Mouse (Mus musculus): ENCODE data around the gene Mcoln1.

Mcoln1 gene

DNA sequence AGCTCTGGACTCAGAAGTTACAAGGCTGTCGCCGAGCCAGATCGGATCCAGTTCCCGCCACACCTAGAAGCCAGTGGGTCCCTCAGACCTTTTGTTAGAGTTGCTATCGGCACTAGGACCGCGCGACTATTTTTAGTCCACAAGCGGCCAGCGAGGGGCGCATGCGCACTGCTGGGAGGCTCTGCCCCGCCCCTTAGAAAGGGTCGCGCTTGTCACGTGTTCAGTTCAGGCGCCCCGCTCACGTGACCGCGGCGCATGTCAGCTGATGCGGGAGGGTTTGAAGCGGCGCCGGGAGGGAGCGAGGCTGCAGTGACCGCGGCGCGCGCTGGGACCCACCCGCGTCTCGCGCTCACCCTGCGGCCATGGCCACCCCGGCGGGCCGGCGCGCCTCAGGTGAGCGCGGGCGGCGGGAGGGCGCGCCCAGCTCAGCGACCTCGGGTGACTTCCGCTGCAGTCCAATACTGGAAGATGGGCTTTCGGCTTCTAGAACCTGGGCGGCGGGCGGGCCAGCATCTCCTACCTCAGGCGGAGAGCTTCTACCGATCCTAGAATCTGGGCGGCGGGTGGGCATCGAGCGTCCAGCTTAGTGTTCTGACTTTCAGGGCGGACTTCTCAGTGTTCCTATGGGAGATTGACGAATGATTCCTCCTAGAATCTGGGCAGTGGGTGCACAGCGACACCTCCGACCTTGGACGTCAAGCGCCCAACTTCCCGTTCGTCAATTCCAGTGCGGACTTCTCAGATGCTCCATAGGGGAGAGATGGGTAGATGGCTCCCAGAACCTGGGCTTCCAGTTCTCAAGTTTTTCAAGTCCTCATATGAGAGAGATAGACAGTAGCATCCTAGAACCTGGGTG, at the start of gene Mcoln1:
Gene Mcoln1 (plus strand): TSS at position 223 of the 856 bp plus-strand sequence.
- DNase-seq (ENCODE audit: low read depth, low spot score) = peak; percentile 95

GRCm38 (mm10) chr8:3450670-3451069, 49.6 kb upstream of the Mcoln1 start:
- no peak for DNase-seq (ENCODE audit: low read depth, low spot score)

- no peak for DNase-seq (ENCODE audit: low read depth, low spot score)
These were observed 48.3 kb upstream of the Mcoln1 start for GRCm38 (mm10) chr8:3451992-3452391.

DNA sequence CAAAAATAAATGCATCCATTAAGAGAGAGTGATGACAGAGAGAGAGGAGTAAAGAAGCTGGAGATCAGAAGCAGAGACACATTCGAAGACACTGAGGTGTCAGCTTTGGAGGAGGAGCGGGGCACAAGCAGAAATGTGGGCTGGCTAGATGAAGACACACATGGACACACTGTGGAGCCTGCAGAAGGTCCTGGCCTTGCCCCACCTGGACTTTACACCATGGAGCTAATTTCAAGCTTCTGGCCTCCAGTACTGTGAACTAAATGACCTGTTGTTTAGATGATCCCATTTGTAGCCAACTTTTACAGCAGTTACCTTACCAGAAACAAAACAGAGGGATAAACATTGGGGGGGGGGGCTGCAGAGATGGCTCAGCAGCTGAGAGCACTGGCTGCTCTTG, 37.0 kb upstream of the Mcoln1 start:
- no peak for DNase-seq (ENCODE audit: low read depth, low spot score)

- DNase-seq (ENCODE audit: low read depth, low spot score) = no peak
These were observed 35.9 kb upstream of the Mcoln1 start for GRCm38 (mm10) chr8:3464309-3464708.

GRCm38 (mm10) chr8:3467006-3467885, 33.0 kb upstream of the Mcoln1 start, which contains the start of gene Pex11g:
TSS of gene Pex11g (minus strand) at chr8:3467680.
- DNase-seq (ENCODE audit: low read depth, low spot score) = peak; percentile 77

DNA sequence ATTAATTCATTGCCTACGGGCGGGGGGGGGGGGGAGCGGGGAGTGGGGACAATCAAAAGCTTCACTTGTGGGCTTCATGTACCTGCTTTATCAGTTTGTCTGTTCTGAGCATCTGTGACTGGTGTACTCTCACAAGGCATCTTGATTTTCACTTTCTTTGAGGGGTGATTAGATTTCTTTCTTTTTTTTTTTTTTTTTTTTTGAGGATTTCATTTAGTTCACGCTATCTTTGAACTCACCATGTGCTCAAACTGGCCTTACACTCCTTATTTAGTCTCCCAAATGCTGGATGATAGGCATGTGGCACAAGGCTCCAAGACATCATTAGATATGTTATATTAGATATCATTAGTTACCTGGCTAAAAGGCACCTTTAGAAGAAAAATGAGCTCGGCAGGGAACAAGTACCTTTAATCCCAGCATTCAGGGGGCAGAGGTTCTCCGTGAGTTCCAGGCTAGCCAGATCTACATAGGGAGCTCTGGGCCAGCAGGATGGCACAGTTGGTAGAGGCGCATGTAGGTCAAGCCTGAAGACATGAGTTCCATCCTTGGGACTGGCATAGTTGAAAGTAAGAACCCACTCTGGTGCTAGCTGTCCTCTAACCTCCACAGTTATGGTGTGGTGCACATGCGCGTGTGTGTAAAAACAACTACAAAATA, 32.2 kb upstream of the Mcoln1 start:
- DNase-seq (ENCODE audit: low read depth, low spot score) = no peak

- no peak for DNase-seq (ENCODE audit: low read depth, low spot score)
These were observed 31.4 kb upstream of the Mcoln1 start for GRCm38 (mm10) chr8:3468838-3469237.

- no peak for DNase-seq (ENCODE audit: low read depth, low spot score)
These were observed 29.7 kb upstream of the Mcoln1 start, which contains the start of gene Tex45 for GRCm38 (mm10) chr8:3470562-3470961. TSS of gene Tex45 (plus strand) at chr8:3470862.

DNA sequence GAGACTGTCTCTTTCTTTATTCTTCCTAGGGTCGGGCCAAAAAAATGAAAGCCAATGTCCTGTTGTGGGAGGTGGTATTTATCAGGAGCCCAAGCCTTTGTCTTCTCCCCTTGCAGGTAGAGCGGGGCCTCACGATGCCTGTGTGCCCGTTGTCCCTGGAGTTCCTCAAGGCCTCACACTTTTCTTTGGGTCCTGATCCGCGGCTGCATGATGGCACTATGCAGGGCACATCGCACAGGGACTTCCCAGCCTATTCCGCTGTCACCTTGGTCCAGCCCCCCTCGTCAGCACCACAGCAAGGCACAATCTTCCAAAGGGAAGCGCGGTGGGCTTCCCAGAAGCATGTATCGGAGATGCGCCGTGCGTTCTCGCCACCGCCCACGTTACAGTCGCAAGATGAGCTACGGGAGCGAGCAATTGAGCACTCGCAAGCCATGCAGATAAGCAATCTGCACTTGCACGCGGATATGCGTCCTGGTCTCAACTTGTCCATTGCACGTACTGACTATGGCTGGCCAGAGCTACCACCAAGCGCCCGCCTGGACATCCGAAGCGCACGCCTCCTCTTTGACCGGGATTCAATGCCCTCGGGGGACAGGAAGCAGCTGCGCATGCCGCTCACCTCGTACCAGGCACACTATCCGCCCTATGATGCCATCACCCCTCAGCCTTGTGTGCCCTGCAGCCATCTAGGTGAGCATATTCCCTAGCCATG, 24.4 kb upstream of the Mcoln1 start:
- DNase-seq (ENCODE audit: low read depth, low spot score) = no peak

- DNase-seq (ENCODE audit: low read depth, low spot score) = no peak
These were observed 20.0 kb upstream of the Mcoln1 start for GRCm38 (mm10) chr8:3480221-3480785.

DNA sequence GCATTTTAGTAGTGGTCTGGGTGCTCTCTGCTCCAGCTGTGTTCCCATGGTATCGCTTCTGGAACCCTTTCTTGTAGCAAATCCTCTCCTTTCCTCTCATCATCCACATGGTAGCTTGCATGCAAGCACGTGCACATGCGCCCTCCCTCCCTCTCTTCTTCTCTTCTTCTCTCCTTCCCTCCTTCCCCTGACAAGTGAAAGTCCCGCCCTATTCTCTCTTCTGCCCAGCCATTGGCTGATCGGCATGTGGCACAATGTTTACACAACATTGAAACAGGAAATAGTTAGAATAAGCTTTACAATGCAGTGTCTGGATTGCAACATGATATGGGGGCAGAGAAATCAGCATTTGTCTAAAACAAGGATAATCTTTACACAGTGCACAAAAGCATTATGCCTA, 18.7 kb upstream of the Mcoln1 start:
- DNase-seq (ENCODE audit: low read depth, low spot score) = no peak

DNA sequence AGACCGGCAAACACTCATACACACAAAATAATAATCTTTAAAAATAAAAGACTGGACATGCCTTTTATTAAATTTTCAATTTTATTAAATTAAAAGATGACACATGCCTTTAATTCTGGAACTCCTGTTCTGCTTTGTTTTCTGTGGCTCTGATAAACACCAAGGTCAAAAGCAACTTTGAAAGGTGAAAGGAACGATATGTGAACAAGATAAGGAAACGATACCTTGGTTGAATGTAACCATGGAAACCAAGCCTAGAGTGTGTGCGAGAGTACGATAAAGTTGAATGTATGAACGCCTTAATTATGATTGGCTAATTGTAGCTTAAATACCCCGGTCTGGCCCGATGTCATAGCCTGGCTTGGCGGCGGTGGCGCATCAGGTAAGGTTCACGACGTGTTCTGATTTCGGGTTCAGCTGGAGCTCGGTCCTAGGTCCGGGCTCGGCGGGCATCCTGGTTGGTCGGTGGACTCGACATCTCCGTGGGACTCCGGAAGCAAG, 18.0 kb upstream of the Mcoln1 start:
- no peak for DNase-seq (ENCODE audit: low read depth, low spot score)

DNA sequence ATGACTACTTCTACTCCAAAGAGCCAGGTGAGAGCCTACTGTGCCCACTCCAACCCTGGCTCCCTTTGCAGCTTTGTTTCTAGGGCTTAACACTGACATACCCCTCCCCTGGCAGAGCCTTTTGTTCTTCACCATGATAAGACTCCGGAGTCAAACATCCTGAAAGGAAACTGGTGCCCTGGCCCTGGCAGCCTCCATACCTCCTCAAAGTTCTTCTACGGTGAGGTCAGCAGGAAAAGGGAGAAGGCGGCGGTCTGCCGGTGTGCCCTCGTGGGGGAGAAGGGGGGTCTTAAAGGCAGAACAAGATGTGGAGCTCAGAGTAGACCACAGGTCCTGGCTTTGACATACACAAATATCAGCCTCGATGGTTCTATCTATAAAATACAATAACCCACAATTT, 16.7 kb upstream of the Mcoln1 start:
- DNase-seq (ENCODE audit: low read depth, low spot score) = no peak

- DNase-seq (ENCODE audit: low read depth, low spot score) = no peak
These were observed 15.1 kb upstream of the Mcoln1 start for GRCm38 (mm10) chr8:3485192-3485591.

GRCm38 (mm10) chr8:3492901-3493844, 7.1 kb upstream of the Mcoln1 start, which contains the start of gene Zfp358:
TSS of gene Zfp358 (plus strand) at chr8:3493138.
- peak; percentile 54 for DNase-seq (ENCODE audit: low read depth, low spot score)

- DNase-seq (ENCODE audit: low read depth, low spot score) = no peak
These were observed 6.4 kb upstream of the Mcoln1 start for GRCm38 (mm10) chr8:3493845-3494208.

DNA sequence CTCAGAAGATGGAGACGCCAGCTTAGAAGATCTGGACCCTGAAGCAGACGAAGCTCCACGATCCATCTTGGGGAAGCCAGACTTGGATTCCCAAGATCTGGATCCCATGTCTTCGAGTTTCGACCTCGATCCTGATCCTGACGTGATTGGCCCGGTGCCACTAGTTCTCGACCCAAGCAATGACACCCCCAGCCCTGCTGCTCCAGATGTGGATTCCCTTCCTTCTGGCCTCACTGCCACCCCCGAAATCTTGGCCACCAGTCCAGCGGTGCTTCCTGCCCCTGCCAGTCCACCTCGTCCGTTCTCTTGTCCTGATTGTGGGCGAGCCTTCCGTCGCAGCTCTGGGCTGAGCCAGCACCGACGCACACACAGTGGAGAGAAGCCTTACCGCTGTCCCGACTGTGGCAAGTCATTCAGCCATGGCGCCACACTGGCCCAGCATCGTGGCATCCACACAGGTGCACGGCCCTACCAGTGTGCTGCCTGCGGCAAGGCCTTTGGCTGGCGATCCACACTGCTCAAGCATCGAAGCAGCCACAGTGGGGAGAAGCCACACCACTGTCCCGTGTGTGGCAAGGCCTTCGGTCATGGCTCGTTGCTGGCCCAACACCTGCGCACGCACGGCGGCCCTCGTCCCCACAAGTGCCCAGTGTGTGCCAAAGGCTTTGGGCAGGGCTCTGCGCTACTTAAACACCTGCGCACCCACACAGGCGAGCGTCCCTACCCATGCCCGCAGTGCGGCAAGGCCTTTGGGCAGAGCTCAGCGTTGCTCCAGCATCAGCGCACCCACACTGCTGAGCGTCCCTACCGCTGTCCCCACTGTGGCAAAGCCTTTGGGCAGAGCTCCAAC, 4.5 kb upstream of the Mcoln1 start:
- no peak for DNase-seq (ENCODE audit: low read depth, low spot score)

DNA sequence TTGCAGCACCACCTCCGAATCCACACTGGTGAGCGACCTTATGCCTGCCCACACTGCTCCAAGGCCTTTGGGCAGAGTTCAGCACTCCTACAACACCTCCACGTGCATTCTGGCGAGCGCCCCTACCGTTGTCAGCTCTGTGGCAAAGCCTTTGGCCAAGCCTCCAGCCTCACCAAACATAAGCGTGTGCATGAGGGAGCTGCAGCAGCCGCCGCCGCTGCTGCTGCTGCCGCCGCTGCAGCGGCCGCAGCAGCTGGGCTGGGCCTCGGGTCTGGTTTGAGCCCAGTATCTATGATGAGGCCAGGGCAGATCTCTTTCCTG, 3.9 kb upstream of the Mcoln1 start:
- DNase-seq (ENCODE audit: low read depth, low spot score) = no peak
